Mouse (Mus musculus) thymus, adult 2 months (tissue): ENCODE data around the gene Ppp3ca.

Experiments used
- CTCF ChIP-seq: fragments of 200-500 bp; IDR thresholded peaks from 2 replicates; pipeline ENCODE4 v1.5.1; 2012; ENCODE audit warnings: mild to moderate bottlenecking, control low read depth, low read length, moderate library complexity, borderline replicate concordance; ENCODE audit not compliant: control insufficient read depth, poor library complexity, insufficient read depth; ENCODE audit errors: extremely low read depth
- POLR2A ChIP-seq: fragments of 200-500 bp; IDR thresholded peaks from 2 replicates; pipeline ENCODE4 v1.6.1; 2012; ENCODE audit warnings: mild to moderate bottlenecking, low read length, control low read depth, moderate library complexity; ENCODE audit not compliant: control insufficient read depth, poor library complexity, insufficient read depth; ENCODE audit errors: extremely low read depth

DNA sequence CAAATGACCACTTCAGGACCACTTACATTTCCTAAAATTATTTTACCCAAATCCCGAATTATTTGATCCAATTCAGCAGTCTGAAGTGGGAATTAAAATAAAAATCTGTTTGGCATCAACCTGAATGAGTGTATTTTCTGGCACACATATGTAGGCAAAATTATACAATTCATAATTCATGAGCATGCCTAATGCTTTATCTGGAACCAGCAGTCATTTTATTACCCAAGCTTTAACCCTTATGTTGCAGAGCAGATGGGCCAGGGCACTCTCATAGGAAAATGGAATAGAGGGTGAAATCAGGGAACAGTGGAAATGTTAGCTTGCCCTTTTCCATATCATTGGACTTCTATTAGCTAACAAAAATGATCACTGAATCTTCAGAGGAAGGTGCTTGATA, 307.9 kb downstream of the Ppp3ca start:
- TF ChIP-seq CTCF (no peak), POLR2A (no peak)
